Mouse (Mus musculus): Measurements from ENCODE around the gene Ero1lb.
"Not testable (repeated sequence)": the region's sequence is repeated elsewhere in the genome, so short reads cannot be mapped to it uniquely, and the experiment has no call there.

Gene Ero1lb

GRCm38 (mm10) chr13:12574979-12575536 lies 9.4 kb downstream of the Ero1lb start:
- no peak for DNase-seq (ENCODE audit: low read depth, low spot score)

GRCm38 (mm10) chr13:12578145-12578544 lies 12.5 kb downstream of the Ero1lb start:
- DNase-seq (ENCODE audit: low read depth, low spot score) = no peak

DNA sequence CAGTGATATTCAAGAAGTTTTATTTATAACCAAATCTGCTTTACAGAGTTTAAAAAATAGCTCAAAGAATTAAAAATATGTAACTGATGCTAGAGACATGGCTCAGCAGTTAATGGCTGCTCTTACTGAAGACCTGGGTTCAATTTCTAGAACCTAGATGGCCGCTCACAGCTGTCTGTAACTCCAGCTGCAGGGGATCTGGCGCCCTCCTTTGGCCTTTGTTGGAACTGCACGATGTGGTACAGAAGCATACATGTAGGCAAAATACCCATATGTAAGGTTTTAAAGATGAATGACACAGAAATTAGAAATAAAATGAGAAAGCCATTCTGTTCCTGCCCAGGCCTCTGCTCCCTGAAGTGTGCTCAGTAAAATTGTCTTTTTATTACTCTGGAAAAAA lies 23.3 kb downstream of the Ero1lb start:
- DNase-seq (ENCODE audit: low read depth, low spot score) = peak; percentile 61

- DNase-seq (ENCODE audit: low read depth, low spot score) = peak; percentile 26
Observed at GRCm38 (mm10) chr13:12597075-12597474, 31.4 kb downstream of the Ero1lb start.

- DNase-seq (ENCODE audit: low read depth, low spot score) = not testable (repeated sequence)
Observed at GRCm38 (mm10) chr13:12610206-12610605, 44.5 kb downstream of the Ero1lb start.

GRCm38 (mm10) chr13:12614026-12614425 lies 48.4 kb downstream of the Ero1lb start:
- DNase-seq (ENCODE audit: low read depth, low spot score) = not testable (repeated sequence)

DNA sequence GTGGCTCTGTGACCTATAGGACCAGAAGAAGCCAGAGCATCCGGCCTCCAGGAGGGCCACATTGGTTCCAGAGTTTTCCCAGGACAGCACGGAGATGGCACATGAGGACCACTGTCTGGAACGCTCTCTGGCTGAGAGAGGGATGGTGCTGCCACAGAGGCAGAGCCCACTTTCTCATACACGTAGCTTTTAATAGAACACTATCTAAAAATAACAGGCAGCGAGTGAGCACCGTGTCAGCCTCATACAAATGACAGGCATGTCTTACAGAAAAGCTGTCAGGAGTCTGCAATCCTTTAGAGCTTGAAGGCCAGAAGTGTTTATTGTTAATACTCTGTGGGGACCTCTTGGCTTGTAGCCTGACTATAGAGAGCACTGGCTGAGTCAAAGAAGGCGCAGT lies 48.9 kb downstream of the Ero1lb start:
- DNase-seq (ENCODE audit: low read depth, low spot score) = not testable (repeated sequence)

- DNase-seq (ENCODE audit: low read depth, low spot score) = not testable (repeated sequence)
Observed at GRCm38 (mm10) chr13:12615014-12615413, 49.3 kb downstream of the Ero1lb start.

- not testable (repeated sequence) for DNase-seq (ENCODE audit: low read depth, low spot score)
Observed at GRCm38 (mm10) chr13:12616489-12616888, 50.8 kb downstream of the Ero1lb start.

GRCm38 (mm10) chr13:12619808-12620207 lies 54.1 kb downstream of the Ero1lb start:
- DNase-seq (ENCODE audit: low read depth, low spot score) = not testable (repeated sequence)

- DNase-seq (ENCODE audit: low read depth, low spot score) = not testable (repeated sequence)
Observed at GRCm38 (mm10) chr13:12626061-12626460, 60.4 kb downstream of the Ero1lb start.

GRCm38 (mm10) chr13:12627746-12628145 lies 62.1 kb downstream of the Ero1lb start:
- not testable (repeated sequence) for DNase-seq (ENCODE audit: low read depth, low spot score)

GRCm38 (mm10) chr13:12628181-12628580 lies 62.5 kb downstream of the Ero1lb start:
- DNase-seq (ENCODE audit: low read depth, low spot score) = not testable (repeated sequence)

- DNase-seq (ENCODE audit: low read depth, low spot score) = not testable (repeated sequence)
Observed at GRCm38 (mm10) chr13:12630252-12630651, 64.6 kb downstream of the Ero1lb start.

DNA sequence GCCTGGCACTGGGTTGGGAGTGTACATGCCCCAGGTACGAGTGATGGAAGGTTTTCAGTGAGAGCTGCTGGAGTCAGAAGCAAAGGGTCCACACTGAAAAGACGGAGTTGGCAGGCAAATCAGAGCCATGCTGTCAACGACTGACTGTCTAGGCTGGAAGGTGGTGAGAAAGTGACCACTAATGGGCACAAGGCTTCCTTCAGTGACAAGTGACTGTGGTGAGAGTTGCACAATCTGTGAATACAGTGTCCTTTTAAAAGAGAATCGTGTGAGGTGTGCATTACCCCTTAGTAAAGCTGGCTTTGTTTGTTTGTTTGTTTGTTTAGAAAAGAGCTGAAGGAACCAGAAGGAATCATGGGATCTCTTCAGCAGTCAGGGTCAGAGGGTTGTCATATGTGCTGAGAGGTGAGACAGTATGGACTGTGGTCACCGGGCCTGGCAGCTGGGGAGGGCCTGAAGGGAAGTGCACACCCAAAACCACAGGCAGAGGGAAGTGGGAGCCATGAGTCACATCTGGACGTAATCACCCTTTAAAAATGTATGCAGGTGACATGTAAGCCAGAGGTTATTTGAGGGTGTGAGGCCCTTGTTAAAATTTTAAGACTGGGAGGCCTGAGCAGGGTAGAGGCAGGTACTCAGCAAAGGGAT lies 69.4 kb downstream of the Ero1lb start:
- DNase-seq (ENCODE audit: low read depth, low spot score) = not testable (repeated sequence)

DNA sequence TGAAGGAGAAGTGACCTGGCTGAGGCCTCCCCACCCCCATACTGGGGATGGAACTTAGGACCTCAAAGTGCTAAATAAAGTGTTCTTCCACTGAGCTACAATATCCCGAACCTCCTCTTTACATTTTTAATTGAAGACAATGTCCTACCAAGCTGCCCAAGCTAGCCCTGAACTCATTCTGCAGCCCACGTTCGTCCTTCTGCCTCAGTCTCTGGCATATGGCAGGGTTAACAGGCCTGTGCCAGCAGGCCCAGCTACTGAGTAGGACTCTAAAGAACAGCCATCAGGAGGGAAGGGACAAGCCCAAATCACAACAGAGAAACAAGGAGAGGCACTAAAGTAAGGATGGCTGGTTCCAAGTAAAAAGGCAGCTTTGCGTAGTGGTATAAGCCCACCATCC lies 77.1 kb downstream of the Ero1lb start:
- DNase-seq (ENCODE audit: low read depth, low spot score) = not testable (repeated sequence)

DNA sequence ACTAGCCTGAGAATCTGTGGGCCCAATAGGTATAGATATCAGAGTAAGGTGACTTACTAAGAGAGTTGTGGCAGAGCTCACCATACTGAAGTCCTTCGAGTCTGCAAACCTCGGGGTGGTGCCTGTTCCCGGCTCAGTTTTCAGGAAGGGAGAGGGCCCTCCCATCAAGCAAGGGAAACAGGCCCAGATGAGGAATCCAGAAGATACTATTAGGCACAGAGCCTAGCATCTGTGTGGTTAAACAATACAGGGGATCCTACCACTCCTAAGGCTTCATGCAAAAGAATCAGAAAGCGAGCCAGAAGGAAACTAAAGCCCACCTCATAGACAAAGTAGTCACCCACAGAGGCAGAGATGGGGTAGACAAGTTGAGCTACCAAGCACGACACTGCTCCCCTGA lies 81.0 kb downstream of the Ero1lb start:
- not testable (repeated sequence) for DNase-seq (ENCODE audit: low read depth, low spot score)

DNA sequence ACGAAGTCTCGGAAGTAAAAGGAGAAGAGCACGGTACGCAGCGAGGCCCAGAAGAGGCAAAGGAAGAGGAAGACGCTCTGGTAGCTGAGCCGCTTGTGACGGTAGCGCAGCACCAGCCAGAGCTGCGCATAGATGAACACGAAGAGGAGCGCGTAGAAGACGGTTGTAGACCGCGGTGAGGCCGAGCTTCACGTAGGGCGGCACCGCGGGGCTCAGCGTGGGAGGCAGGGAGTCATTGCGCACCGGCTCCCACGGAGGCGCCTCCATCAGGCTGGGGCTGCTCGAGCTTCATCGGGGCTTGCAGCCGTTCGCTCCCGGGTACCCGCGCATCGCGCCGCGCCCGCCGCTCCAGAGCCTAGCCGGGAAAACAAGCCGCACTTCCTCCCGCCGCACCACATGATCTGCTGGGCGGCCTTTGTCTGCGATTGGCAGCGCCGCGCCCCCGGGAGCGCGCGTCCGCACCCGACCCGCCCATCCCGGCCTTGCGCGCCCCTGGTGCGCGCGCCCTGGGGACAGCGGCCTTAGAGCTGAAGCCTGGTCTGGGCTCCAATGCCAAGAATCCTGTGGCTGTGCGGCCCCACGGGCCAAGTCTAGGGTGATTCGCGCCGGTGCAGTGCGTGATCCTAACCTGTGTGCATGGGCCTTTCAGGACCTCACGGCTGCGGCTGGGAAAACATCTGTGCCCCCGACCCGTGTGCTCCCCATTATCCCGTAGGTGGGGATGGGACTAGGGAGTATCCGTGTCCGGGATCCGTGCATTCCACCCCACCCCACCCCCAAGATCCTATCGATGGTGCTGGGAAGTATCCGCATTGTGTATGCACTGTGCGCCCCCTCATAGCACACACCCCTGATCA lies 84.6 kb downstream of the Ero1lb start:
- peak; percentile 70 for DNase-seq (ENCODE audit: low read depth, low spot score)

DNA sequence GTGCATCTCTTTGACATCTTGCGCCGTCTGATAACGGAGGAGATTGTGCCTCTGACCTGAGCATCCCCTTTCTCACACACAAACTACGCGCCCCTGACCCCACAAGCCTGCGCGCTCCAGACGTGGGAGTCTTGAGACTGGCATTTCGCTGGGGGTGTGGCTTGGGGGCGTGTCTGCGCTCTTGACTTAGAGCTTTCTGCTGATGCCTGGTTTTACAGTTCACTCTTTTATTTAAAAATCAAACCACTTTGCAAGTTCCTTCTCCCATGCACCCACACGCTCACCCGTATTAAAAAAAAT lies 85.2 kb downstream of the Ero1lb start:
- DNase-seq (ENCODE audit: low read depth, low spot score) = peak; percentile 64
